Mouse (Mus musculus): ENCODE measurements at regions not wholly inside any gene's neighbourhood (a gene's known extent, or its start where the extent isn't known, plus 50 kb on each side); places are given as distances from the start of the nearest gene placed in this dataset.

GRCm38 (mm10) chr9:31971801-31972628 lies 58.8 kb upstream of the Barx2 start:
- H3K27ac ChIP-seq (replicated peaks), result peak overlapping the region; percentile 68
- no peaks in the 10 kb centered on the region for H3K36me3 ChIP-seq (replicated peaks)
- 12% methylated on average over 7 of the region's 7 CpGs for WGBS
- no peaks in the 10 kb centered on the region for H3K27me3 ChIP-seq (replicated peaks; ENCODE audit: low read depth, poor library complexity, severe bottlenecking)
- peaks cover 13% of the 10 kb centered on the region for H3K4me1 ChIP-seq
- no peaks in the 10 kb centered on the region for H3K9me3 ChIP-seq
- no peak overlapping the region for H3K4me3 ChIP-seq
- DNase-seq (ENCODE audit: low spot score), result peak; percentile 73

GRCm38 (mm10) chr9:31972629-31972993 lies 59.3 kb upstream of the Barx2 start:
- Histone ChIP-seq H3K36me3 (replicated peaks) (no peaks in the 10 kb centered on the region), H3K4me1 (peaks cover 13% of the 10 kb centered on the region), H3K9me3 (no peaks in the 10 kb centered on the region), H3K4me3 (no peak overlapping the region), H3K27me3 (replicated peaks; ENCODE audit: low read depth, poor library complexity, severe bottlenecking) (no peaks in the 10 kb centered on the region), H3K27ac (replicated peaks) (peak overlapping the region; percentile 68)
- 57% methylated on average over 6 of the region's 6 CpGs for WGBS
- DNase-seq (ENCODE audit: low spot score), result no peak

- no peak for DNase-seq (ENCODE audit: low spot score)
- Histone ChIP-seq H3K4me3 (no peak overlapping the region), H3K27me3 (replicated peaks; ENCODE audit: low read depth, poor library complexity, severe bottlenecking) (no peaks in the 10 kb centered on the region), H3K36me3 (replicated peaks) (no peaks in the 10 kb centered on the region), H3K27ac (replicated peaks) (no peak overlapping the region), H3K4me1 (peaks cover 13% of the 10 kb centered on the region), H3K9me3 (peaks cover 7% of the 10 kb centered on the region; the same call in 1 of the 2 replicates)
- WGBS, result 38% methylated on average over 2 of the region's 2 CpGs
Observed at GRCm38 (mm10) chr9:31976191-31976590, 62.9 kb upstream of the Barx2 start.

GRCm38 (mm10) chr9:31978071-31978470 lies 64.8 kb upstream of the Barx2 start:
- peaks cover 7% of the 10 kb centered on the region; the same call in 1 of the 2 replicates for H3K9me3 ChIP-seq
- no peaks in the 10 kb centered on the region for H3K36me3 ChIP-seq (replicated peaks)
- H3K27me3 ChIP-seq (replicated peaks; ENCODE audit: low read depth, poor library complexity, severe bottlenecking), result no peaks in the 10 kb centered on the region
- H3K4me3 ChIP-seq, result no peak overlapping the region
- 80% methylated on average over 2 of the region's 2 CpGs for WGBS
- DNase-seq (ENCODE audit: low spot score), result no peak
- H3K4me1 ChIP-seq, result no peaks in the 10 kb centered on the region
- H3K27ac ChIP-seq (replicated peaks), result no peak overlapping the region

GRCm38 (mm10) chr9:31979211-31979610 lies 65.9 kb upstream of the Barx2 start:
- Histone ChIP-seq H3K27me3 (replicated peaks; ENCODE audit: low read depth, poor library complexity, severe bottlenecking) (no peaks in the 10 kb centered on the region), H3K36me3 (replicated peaks) (no peaks in the 10 kb centered on the region), H3K4me1 (peaks cover 9% of the 10 kb centered on the region), H3K9me3 (peaks cover 7% of the 10 kb centered on the region; the same call in 1 of the 2 replicates), H3K27ac (replicated peaks) (no peak overlapping the region), H3K4me3 (no peak overlapping the region)
- WGBS, result 88% methylated on average over 3 of the region's 3 CpGs
- DNase-seq (ENCODE audit: low spot score), result no peak

- Histone ChIP-seq H3K4me1 (peaks cover 20% of the 10 kb centered on the region), H3K4me3 (no peak overlapping the region)
- WGBS, result 91% methylated on average over 5 of the region's 5 CpGs
Observed at GRCm38 (mm10) chr9:31980459-31980858, 67.2 kb upstream of the Barx2 start.

GRCm38 (mm10) chr9:31983759-31984586 lies 70.7 kb upstream of the Barx2 start:
- 35% methylated on average over 12 of the region's 12 CpGs for WGBS
- Histone ChIP-seq H3K27ac (replicated peaks) (peak overlapping the region; percentile 51), H3K9me3 (no peaks in the 10 kb centered on the region), H3K36me3 (replicated peaks) (no peaks in the 10 kb centered on the region), H3K4me1 (peaks cover 24% of the 10 kb centered on the region), H3K4me3 (no peak overlapping the region), H3K27me3 (replicated peaks; ENCODE audit: low read depth, poor library complexity, severe bottlenecking) (no peaks in the 10 kb centered on the region)
- no peak for DNase-seq (ENCODE audit: low spot score)

More at GRCm38 (mm10) chr9:31980459-31980858, 67.2 kb upstream of the Barx2 start:
- Histone ChIP-seq H3K27me3 (replicated peaks; ENCODE audit: low read depth, poor library complexity, severe bottlenecking) (no peaks in the 10 kb centered on the region), H3K27ac (replicated peaks) (no peak overlapping the region), H3K9me3 (peaks cover 7% of the 10 kb centered on the region; the same call in 1 of the 2 replicates), H3K36me3 (replicated peaks) (no peaks in the 10 kb centered on the region)
- no peak for DNase-seq (ENCODE audit: low spot score)

- Histone ChIP-seq H3K27ac (replicated peaks) (no peak overlapping the region), H3K4me1 (peaks cover 40% of the 10 kb centered on the region), H3K4me3 (no peak overlapping the region), H3K27me3 (replicated peaks; ENCODE audit: low read depth, poor library complexity, severe bottlenecking) (no peaks in the 10 kb centered on the region), H3K36me3 (replicated peaks) (no peaks in the 10 kb centered on the region), H3K9me3 (no peaks in the 10 kb centered on the region)
- no peak for DNase-seq (ENCODE audit: low spot score)
- WGBS, result 46% methylated on average over 7 of the region's 7 CpGs
Observed at GRCm38 (mm10) chr9:31988826-31989225, 75.6 kb upstream of the Barx2 start.

- 58% methylated on average over 17 of the region's 17 CpGs for WGBS
- DNase-seq (ENCODE audit: low spot score), result no peak
- Histone ChIP-seq H3K36me3 (replicated peaks) (no peaks in the 10 kb centered on the region), H3K27me3 (replicated peaks; ENCODE audit: low read depth, poor library complexity, severe bottlenecking) (no peaks in the 10 kb centered on the region), H3K27ac (replicated peaks) (no peak overlapping the region; the same call in 1 of the 2 replicates), H3K4me1 (peaks cover 39% of the 10 kb centered on the region), H3K9me3 (no peaks in the 10 kb centered on the region), H3K4me3 (no peak overlapping the region)
Observed at GRCm38 (mm10) chr9:31989581-31990360, 76.5 kb upstream of the Barx2 start.

- Histone ChIP-seq H3K9me3 (no peaks in the 10 kb centered on the region), H3K4me3 (no peak overlapping the region), H3K4me1 (peaks cover 41% of the 10 kb centered on the region), H3K27ac (replicated peaks) (no peak overlapping the region), H3K27me3 (replicated peaks; ENCODE audit: low read depth, poor library complexity, severe bottlenecking) (no peaks in the 10 kb centered on the region), H3K36me3 (replicated peaks) (no peaks in the 10 kb centered on the region)
- no peak for DNase-seq (ENCODE audit: low spot score)
- 83% methylated on average over 4 of the region's 4 CpGs for WGBS
Observed at GRCm38 (mm10) chr9:31990456-31990855, 77.2 kb upstream of the Barx2 start.

- Histone ChIP-seq H3K4me1 (peaks cover 56% of the 10 kb centered on the region), H3K27me3 (replicated peaks; ENCODE audit: low read depth, poor library complexity, severe bottlenecking) (peaks cover 19% of the 10 kb centered on the region), H3K9me3 (no peaks in the 10 kb centered on the region), H3K27ac (replicated peaks) (no peak overlapping the region; the same call in 1 of the 2 replicates), H3K36me3 (replicated peaks) (no peaks in the 10 kb centered on the region), H3K4me3 (no peak overlapping the region)
- DNase-seq (ENCODE audit: low spot score), result no peak
- 57% methylated on average over 7 of the region's 7 CpGs for WGBS
Observed at GRCm38 (mm10) chr9:31993631-31994601, 80.7 kb upstream of the Barx2 start.

All from embryonic facial prominence, embryonic 10.5 days (tissue).